Mouse (Mus musculus): ENCODE data around the gene Ttc16. TPM values are rescaled to one million over a fixed set of nuclear protein-coding genes. Genes with fewer than 3 reads are reported as not detected.

The Ttc16 gene
- polyA plus RNA-seq, 1 experiment = 2.3 TPM

- TF ChIP-seq CTCF (IDR thresholded peaks at IDR 0.05; ENCODE audit: extremely low read depth, insufficient read length, insufficient replicate concordance, low read depth, low read length) (no peak), POLR2A (IDR thresholded peaks at IDR 0.05; ENCODE audit: low read depth, low read length) (no peak)
- Histone ChIP-seq H3K27ac (ENCODE audit: insufficient read depth, low read depth, low read length) (no peak overlapping the region), H3K4me3 (ENCODE audit: low read depth, low read length) (no peak overlapping the region), H3K27me3 (ENCODE audit: control insufficient read depth, insufficient read depth, low read length) (no peaks in the 10 kb centered on the region), H3K36me3 (ENCODE audit: control insufficient read depth, insufficient read depth, low read length) (no peaks in the 10 kb centered on the region), H3K4me1 (ENCODE audit: control insufficient read depth, insufficient read depth, insufficient read length, low read length) (peaks cover 2% of the 10 kb centered on the region; the same call in 1 of the 2 replicates)
- WGBS = 85% methylated on average over 13 of the region's 13 CpGs
These were observed 20.4 kb upstream of the Ttc16 start for GRCm38 (mm10) chr2:32795748-32796418.

GRCm38 (mm10) chr2:32791297-32791696 lies 15.9 kb upstream of the Ttc16 start:
- TF ChIP-seq CTCF (IDR thresholded peaks at IDR 0.05; ENCODE audit: extremely low read depth, insufficient read length, insufficient replicate concordance, low read depth, low read length) (no peak), POLR2A (IDR thresholded peaks at IDR 0.05; ENCODE audit: low read depth, low read length) (no peak)
- no peak overlapping the region for H3K27ac ChIP-seq (ENCODE audit: insufficient read depth, low read depth, low read length)
- peaks cover 2% of the 10 kb centered on the region; the same call in 1 of the 2 replicates for H3K4me1 ChIP-seq (ENCODE audit: control insufficient read depth, insufficient read depth, insufficient read length, low read length)
- H3K27me3 ChIP-seq (ENCODE audit: control insufficient read depth, insufficient read depth, low read length) = no peaks in the 10 kb centered on the region
- no peaks in the 10 kb centered on the region for H3K36me3 ChIP-seq (ENCODE audit: control insufficient read depth, insufficient read depth, low read length)
- H3K4me3 ChIP-seq (ENCODE audit: low read depth, low read length) = no peak overlapping the region
- WGBS = 62% methylated on average over 6 of the region's 6 CpGs

DNA sequence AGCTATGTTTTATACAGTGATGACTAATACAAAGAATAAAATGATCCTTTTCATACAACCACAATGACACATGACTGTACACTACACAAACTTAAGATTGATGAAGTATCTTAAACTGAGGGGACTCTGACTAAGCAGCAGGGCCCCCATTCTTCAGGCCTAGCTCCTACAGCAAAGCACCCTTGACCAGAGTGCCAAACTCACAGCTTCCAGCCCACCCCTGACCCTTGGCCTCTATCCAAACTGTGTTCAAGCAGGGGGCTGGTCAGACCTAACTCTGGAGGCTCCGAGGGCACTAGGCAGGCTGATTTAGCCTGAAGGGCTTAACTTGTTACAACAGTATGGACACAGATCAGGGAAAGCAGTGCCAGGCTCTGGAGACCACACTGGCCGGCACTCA lies 13.1 kb upstream of the Ttc16 start:
- Histone ChIP-seq H3K27ac (ENCODE audit: insufficient read depth, low read depth, low read length) (no peak overlapping the region), H3K4me1 (ENCODE audit: control insufficient read depth, insufficient read depth, insufficient read length, low read length) (peaks cover 2% of the 10 kb centered on the region; the same call in 1 of the 2 replicates), H3K4me3 (ENCODE audit: low read depth, low read length) (no peak overlapping the region), H3K27me3 (ENCODE audit: control insufficient read depth, insufficient read depth, low read length) (no peaks in the 10 kb centered on the region), H3K36me3 (ENCODE audit: control insufficient read depth, insufficient read depth, low read length) (no peaks in the 10 kb centered on the region)
- WGBS = 79% methylated on average over 2 of the region's 2 CpGs
- TF ChIP-seq CTCF (IDR thresholded peaks at IDR 0.05; ENCODE audit: extremely low read depth, insufficient read length, insufficient replicate concordance, low read depth, low read length) = no peak
- no peak for TF ChIP-seq POLR2A (IDR thresholded peaks at IDR 0.05; ENCODE audit: low read depth, low read length)

GRCm38 (mm10) chr2:32787176-32787575 lies 11.7 kb upstream of the Ttc16 start:
- TF ChIP-seq CTCF (IDR thresholded peaks at IDR 0.05; ENCODE audit: extremely low read depth, insufficient read length, insufficient replicate concordance, low read depth, low read length) (peak; percentile 27; the same call in 1 of the 2 replicates), POLR2A (IDR thresholded peaks at IDR 0.05; ENCODE audit: low read depth, low read length) (no peak)
- Histone ChIP-seq H3K4me3 (ENCODE audit: low read depth, low read length) (no peak overlapping the region), H3K4me1 (ENCODE audit: control insufficient read depth, insufficient read depth, insufficient read length, low read length) (peaks cover 2% of the 10 kb centered on the region; the same call in 1 of the 2 replicates), H3K36me3 (ENCODE audit: control insufficient read depth, insufficient read depth, low read length) (no peaks in the 10 kb centered on the region), H3K27ac (ENCODE audit: insufficient read depth, low read depth, low read length) (no peak overlapping the region), H3K27me3 (ENCODE audit: control insufficient read depth, insufficient read depth, low read length) (no peaks in the 10 kb centered on the region)
- WGBS = 71% methylated on average over 6 of the region's 6 CpGs

GRCm38 (mm10) chr2:32784048-32784681 lies 8.7 kb upstream of the Ttc16 start, which contains the start of gene Cfap157:
Gene Cfap157 (minus strand): TSS chr2:32784428.
- Histone ChIP-seq H3K27me3 (ENCODE audit: control insufficient read depth, insufficient read depth, low read length) (no peaks in the 10 kb centered on the region), H3K4me1 (ENCODE audit: control insufficient read depth, insufficient read depth, insufficient read length, low read length) (peaks cover 2% of the 10 kb centered on the region; the same call in 1 of the 2 replicates), H3K36me3 (ENCODE audit: control insufficient read depth, insufficient read depth, low read length) (no peaks in the 10 kb centered on the region), H3K27ac (ENCODE audit: insufficient read depth, low read depth, low read length) (no peak within 1 kb of the TSS), H3K4me3 (ENCODE audit: low read depth, low read length) (no peak within 1 kb of the TSS)
- WGBS = 63% methylated on average over 4 of the region's 4 CpGs
- TF ChIP-seq CTCF (IDR thresholded peaks at IDR 0.05; ENCODE audit: extremely low read depth, insufficient read length, insufficient replicate concordance, low read depth, low read length) (no peak), POLR2A (IDR thresholded peaks at IDR 0.05; ENCODE audit: low read depth, low read length) (no peak)

DNA sequence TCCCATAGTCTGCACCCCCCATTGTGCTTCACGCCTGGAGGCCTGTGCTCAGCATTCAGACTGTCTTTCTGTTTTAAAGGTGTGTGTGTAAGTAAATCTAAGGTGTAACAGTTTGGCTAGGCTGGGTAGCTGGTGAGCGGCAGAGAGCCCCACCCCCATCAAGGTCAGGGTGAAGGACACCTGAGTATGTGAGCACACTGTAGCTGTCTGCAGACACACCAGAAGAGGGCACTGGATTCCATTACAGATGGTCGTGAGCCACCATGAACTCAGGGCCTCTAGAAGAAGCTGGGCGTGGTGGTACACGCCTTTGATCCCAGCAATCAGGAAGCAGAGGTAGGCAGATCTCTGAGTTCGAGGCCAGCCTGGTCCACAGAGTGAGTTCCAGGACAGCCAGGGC lies 6.3 kb upstream of the Ttc16 start:
- TF ChIP-seq POLR2A (IDR thresholded peaks at IDR 0.05; ENCODE audit: low read depth, low read length) (no peak), CTCF (IDR thresholded peaks at IDR 0.05; ENCODE audit: extremely low read depth, insufficient read length, insufficient replicate concordance, low read depth, low read length) (no peak)
- Histone ChIP-seq H3K27ac (ENCODE audit: insufficient read depth, low read depth, low read length) (no peak overlapping the region), H3K4me3 (ENCODE audit: low read depth, low read length) (no peak overlapping the region), H3K4me1 (ENCODE audit: control insufficient read depth, insufficient read depth, insufficient read length, low read length) (peaks cover 2% of the 10 kb centered on the region), H3K36me3 (ENCODE audit: control insufficient read depth, insufficient read depth, low read length) (no peaks in the 10 kb centered on the region), H3K27me3 (ENCODE audit: control insufficient read depth, insufficient read depth, low read length) (no peaks in the 10 kb centered on the region)
- 53% methylated on average over 6 of the region's 6 CpGs for WGBS

- Histone ChIP-seq H3K36me3 (ENCODE audit: control insufficient read depth, insufficient read depth, low read length) (no peaks in the 10 kb centered on the region), H3K27me3 (ENCODE audit: control insufficient read depth, insufficient read depth, low read length) (no peaks in the 10 kb centered on the region)
These were observed 4.3 kb upstream of the Ttc16 start for GRCm38 (mm10) chr2:32779714-32780113.

More at GRCm38 (mm10) chr2:32779714-32780113, 4.3 kb upstream of the Ttc16 start:
- no peak overlapping the region for H3K4me3 ChIP-seq (ENCODE audit: low read depth, low read length)
- WGBS = 90% methylated on average over 6 of the region's 6 CpGs
- H3K4me1 ChIP-seq (ENCODE audit: control insufficient read depth, insufficient read depth, insufficient read length, low read length) = peaks cover 9% of the 10 kb centered on the region
- TF ChIP-seq POLR2A (IDR thresholded peaks at IDR 0.05; ENCODE audit: low read depth, low read length) (no peak), CTCF (IDR thresholded peaks at IDR 0.05; ENCODE audit: extremely low read depth, insufficient read length, insufficient replicate concordance, low read depth, low read length) (no peak)
- H3K27ac ChIP-seq (ENCODE audit: insufficient read depth, low read depth, low read length) = no peak overlapping the region
